Mouse (Mus musculus): ENCODE measurements around the gene Olfr1241.

Gene Olfr1241

GRCm38 (mm10) chr2:89487026-89487425 lies at the start of gene Olfr1241:
Gene Olfr1241, minus strand, starts transcription at chr2:89487126.
- no peak for DNase-seq (ENCODE audit: low spot score)

GRCm38 (mm10) chr2:89531387-89531786 lies 44.5 kb upstream of the Olfr1241 start, which contains the start of gene Olfr1243:
Gene Olfr1243, minus strand, starts transcription at chr2:89531487.
- DNase-seq (ENCODE audit: low spot score): no peak

GRCm38 (mm10) chr2:89498235-89498634 lies 11.3 kb upstream of the Olfr1241 start, which contains the start of gene Olfr1242:
Gene Olfr1242, minus strand, starts transcription at chr2:89498335.
- DNase-seq (ENCODE audit: low spot score): no peak

DNA sequence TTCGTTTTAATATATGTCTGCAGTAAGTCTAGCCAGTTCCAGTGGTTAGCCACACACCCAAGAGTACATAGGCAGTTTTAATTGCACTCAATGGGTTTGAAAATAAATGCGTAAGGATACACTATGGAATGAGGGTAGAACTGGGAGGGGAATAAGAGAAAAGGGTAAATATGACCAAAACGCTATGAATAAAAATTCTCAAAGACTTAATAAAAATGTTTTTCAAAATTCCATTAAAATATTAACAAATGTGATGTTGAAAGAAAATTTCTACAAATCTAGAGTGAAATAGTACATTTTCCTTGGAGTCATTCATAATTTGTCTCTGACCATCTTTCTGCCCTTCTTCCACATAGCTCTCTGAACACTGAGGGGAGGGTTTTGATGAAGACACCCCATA lies 44.0 kb downstream of the Olfr1241 start, which contains the start of gene Olfr1240:
TSS of gene Olfr1240 (minus strand) at position 101 of the 400 bp plus-strand sequence.
- no peak for DNase-seq (ENCODE audit: low spot score)
